Mouse (Mus musculus): ENCODE data around the gene Ppp1r9a. TPM values are rescaled to one million over a fixed set of nuclear protein-coding genes. Genes with fewer than 3 reads are reported as not detected.
A peak's percentile ranks its signal among the peaks of the same experiment; 100 is the strongest.
"Not testable (repeated sequence)": the region's sequence is repeated elsewhere in the genome, so short reads cannot be mapped to it uniquely, and the experiment has no call there.

The Ppp1r9a gene
- 42.1 and 42.2 TPM in 2 replicates for polyA plus RNA-seq (2015; fragmentation: Nextera tagmentation; extraction: Ambion mirVana)

GRCm38 (mm10) chr6:4902674-4903324, at the start of gene Ppp1r9a:
Ppp1r9a (plus strand) TSS chr6:4902917.
- Histone ChIP-seq H3K27ac (peak within 1 kb of the TSS; percentile 98), H3K9me3 (no peaks in the 10 kb centered on the region), H3K4me2 (replicated peaks) (peak within 1 kb of the TSS; percentile 70), H3K4me3 (replicated peaks) (peak within 1 kb of the TSS; percentile 75), H3K9ac (replicated peaks) (peak within 1 kb of the TSS; percentile 94), H3K36me3 (no peaks in the 10 kb centered on the region; the same call in 1 of the 2 replicates), H3K27me3 (no peaks in the 10 kb centered on the region), H3K4me1 (replicated peaks) (peaks cover 38% of the 10 kb centered on the region)
- peak; percentile 74 for ATAC-seq
- WGBS: 0% methylated on average over 28 of the region's 49 CpGs

DNA sequence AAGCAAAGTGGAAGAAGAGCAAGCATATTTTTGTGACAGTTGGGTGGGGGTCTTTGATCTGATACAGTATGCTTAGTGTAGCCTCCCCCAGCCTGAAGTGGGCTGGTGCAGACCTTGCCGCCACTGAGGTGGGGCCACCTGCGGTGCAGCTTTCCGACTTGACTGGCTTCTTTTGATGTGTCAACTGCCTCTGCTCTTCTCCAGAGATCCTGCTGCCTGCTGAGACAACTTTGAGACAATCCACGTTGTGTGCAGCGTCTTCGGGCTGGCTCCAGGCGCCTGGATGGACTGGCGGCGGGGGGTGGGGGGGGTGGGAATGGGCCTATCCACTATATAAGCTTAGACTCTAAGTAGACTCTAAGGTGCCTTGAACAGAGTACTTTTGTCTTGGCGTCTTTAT, 47.5 kb upstream of the Ppp1r9a start:
- 65% methylated on average over 10 of the region's 10 CpGs for WGBS
- ATAC-seq: no peak
- H3K36me3 ChIP-seq: no peaks in the 10 kb centered on the region

DNA sequence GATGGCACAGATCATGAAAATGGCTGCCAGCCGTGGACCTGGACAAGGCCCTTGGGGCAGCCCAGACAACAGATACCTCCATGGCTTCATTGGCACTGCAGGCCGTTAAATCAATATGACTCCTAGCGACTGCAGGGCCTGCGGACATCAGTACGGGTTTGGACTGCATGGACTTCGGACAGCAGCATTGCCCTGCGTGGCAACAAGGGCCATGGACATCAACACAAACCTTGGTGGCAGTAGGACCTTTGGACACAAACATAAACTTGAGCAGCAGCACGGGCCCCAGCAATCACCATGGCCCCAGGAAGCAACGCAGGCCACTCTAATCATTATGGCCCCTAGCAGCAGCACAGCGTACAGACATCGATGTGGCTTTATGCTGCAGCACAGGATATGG, 45.8 kb upstream of the Ppp1r9a start:
- no peaks in the 10 kb centered on the region for H3K36me3 ChIP-seq
- H3K4me3 ChIP-seq (replicated peaks): no peak overlapping the region
- H3K9me3 ChIP-seq: no peaks in the 10 kb centered on the region
- no peaks in the 10 kb centered on the region for H3K27me3 ChIP-seq
- H3K27ac ChIP-seq: no peak overlapping the region
- H3K4me1 ChIP-seq (replicated peaks): no peaks in the 10 kb centered on the region
- no peak for ATAC-seq
- H3K9ac ChIP-seq (replicated peaks): no peak overlapping the region
- 95% methylated on average over 11 of the region's 11 CpGs for WGBS
- H3K4me2 ChIP-seq (replicated peaks): no peak overlapping the region

More for the DNA sequence above, 47.5 kb upstream of the Ppp1r9a start:
- Histone ChIP-seq H3K4me2 (replicated peaks) (no peak overlapping the region), H3K27me3 (no peaks in the 10 kb centered on the region), H3K9me3 (no peaks in the 10 kb centered on the region), H3K9ac (replicated peaks) (no peak overlapping the region), H3K4me3 (replicated peaks) (no peak overlapping the region), H3K4me1 (replicated peaks) (no peaks in the 10 kb centered on the region), H3K27ac (no peak overlapping the region)

DNA sequence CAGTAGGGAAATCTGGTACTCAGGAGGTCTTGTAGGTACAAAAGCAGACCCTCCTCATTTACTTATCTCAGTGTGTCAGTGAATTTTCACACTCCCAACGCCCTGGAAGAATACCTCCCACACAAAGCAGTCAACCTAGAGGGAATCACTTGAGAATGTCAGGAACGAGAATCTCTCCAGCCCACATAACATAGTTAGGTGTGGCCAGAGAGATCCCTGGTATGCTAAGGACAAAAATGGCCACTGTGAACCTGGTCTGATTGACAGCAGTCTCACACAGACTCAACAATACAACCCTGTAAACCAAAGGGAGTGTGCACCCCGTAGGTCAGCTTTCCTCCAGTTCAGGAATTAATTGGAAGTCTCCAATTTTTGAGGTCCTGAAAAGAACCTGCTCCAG, 18.4 kb upstream of the Ppp1r9a start:
- no peak for ATAC-seq

DNA sequence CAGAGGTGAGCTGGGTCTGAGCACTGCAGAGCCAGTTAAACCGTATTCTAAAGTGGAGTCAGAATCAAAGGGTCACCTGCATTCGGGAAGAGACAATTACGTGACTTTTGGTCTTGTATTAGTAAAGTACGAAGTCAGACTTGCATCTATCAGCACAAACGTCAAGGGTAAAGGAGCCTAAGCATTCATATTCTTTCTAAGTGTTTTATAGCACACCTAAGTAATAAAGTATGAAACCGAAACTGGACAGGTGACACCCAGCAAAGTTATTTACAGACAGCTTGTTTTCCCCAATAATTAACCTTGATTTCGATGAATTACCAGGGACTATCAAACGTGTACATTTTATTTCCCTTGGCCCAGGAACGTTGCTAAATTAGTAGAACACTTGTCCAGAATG, 13.2 kb upstream of the Ppp1r9a start:
- WGBS: 85% methylated on average over 9 of the region's 9 CpGs
- ATAC-seq: no peak
- H3K27me3 ChIP-seq: no peaks in the 10 kb centered on the region
- no peaks in the 10 kb centered on the region for H3K4me1 ChIP-seq (replicated peaks)
- no peaks in the 10 kb centered on the region for H3K9me3 ChIP-seq
- no peaks in the 10 kb centered on the region for H3K36me3 ChIP-seq
- H3K4me2 ChIP-seq (replicated peaks): no peak overlapping the region
- H3K27ac ChIP-seq: no peak overlapping the region
- no peak overlapping the region for H3K4me3 ChIP-seq (replicated peaks)
- H3K9ac ChIP-seq (replicated peaks): no peak overlapping the region

More for the DNA sequence above, 18.4 kb upstream of the Ppp1r9a start:
- Histone ChIP-seq H3K27me3 (no peaks in the 10 kb centered on the region), H3K9ac (replicated peaks) (no peak overlapping the region), H3K27ac (no peak overlapping the region), H3K36me3 (no peaks in the 10 kb centered on the region), H3K4me3 (replicated peaks) (no peak overlapping the region), H3K4me1 (replicated peaks) (no peaks in the 10 kb centered on the region), H3K9me3 (no peaks in the 10 kb centered on the region), H3K4me2 (replicated peaks) (no peak overlapping the region)
- 75% methylated on average over 3 of the region's 3 CpGs for WGBS

GRCm38 (mm10) chr6:4892417-4892816, 10.3 kb upstream of the Ppp1r9a start:
- no peaks in the 10 kb centered on the region for H3K4me1 ChIP-seq (replicated peaks)
- no peaks in the 10 kb centered on the region for H3K36me3 ChIP-seq
- no peak for ATAC-seq
- H3K4me3 ChIP-seq (replicated peaks): no peak overlapping the region
- H3K27me3 ChIP-seq: no peaks in the 10 kb centered on the region
- H3K4me2 ChIP-seq (replicated peaks): no peak overlapping the region
- H3K9ac ChIP-seq (replicated peaks): no peak overlapping the region
- WGBS: 53% methylated on average over 11 of the region's 11 CpGs
- H3K9me3 ChIP-seq: no peaks in the 10 kb centered on the region
- no peak overlapping the region for H3K27ac ChIP-seq

DNA sequence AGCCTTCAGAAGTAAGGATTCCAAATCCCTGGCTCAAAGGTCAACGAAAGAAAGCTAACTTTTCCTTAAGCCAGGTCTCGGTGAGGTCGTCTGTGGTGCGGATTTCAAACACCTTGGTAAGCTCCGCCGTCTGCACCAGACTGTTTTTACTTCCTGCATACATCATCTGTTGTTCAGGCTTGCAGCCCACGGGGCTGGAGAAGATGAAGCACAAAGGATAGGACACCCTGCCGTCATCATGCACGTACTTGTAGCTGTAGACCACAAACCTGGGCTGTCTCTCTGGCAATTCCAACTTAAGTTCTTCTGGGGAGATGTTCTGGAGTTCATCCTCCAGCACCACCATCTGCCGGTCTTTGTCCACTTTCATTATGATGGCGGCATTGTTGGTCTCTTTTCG, 9.4 kb upstream of the Ppp1r9a start:
- H3K27ac ChIP-seq; H3K9me3 ChIP-seq; H3K4me1 ChIP-seq (replicated peaks); ATAC-seq; H3K36me3 ChIP-seq; H3K4me2 ChIP-seq (replicated peaks); H3K27me3 ChIP-seq; H3K9ac ChIP-seq (replicated peaks); H3K4me3 ChIP-seq (replicated peaks): not testable (repeated sequence)
- WGBS: 77% methylated on average over 12 of the region's 12 CpGs

- ATAC-seq: no peak
- Histone ChIP-seq H3K27ac (no peak overlapping the region), H3K4me1 (replicated peaks) (peaks cover 12% of the 10 kb centered on the region), H3K4me2 (replicated peaks) (no peak overlapping the region), H3K4me3 (replicated peaks) (no peak overlapping the region), H3K36me3 (no peaks in the 10 kb centered on the region), H3K27me3 (no peaks in the 10 kb centered on the region), H3K9me3 (no peaks in the 10 kb centered on the region), H3K9ac (replicated peaks) (no peak overlapping the region)
- WGBS: 92% methylated on average over 6 of the region's 6 CpGs
Measured at GRCm38 (mm10) chr6:4899906-4900305, 2.8 kb upstream of the Ppp1r9a start.

DNA sequence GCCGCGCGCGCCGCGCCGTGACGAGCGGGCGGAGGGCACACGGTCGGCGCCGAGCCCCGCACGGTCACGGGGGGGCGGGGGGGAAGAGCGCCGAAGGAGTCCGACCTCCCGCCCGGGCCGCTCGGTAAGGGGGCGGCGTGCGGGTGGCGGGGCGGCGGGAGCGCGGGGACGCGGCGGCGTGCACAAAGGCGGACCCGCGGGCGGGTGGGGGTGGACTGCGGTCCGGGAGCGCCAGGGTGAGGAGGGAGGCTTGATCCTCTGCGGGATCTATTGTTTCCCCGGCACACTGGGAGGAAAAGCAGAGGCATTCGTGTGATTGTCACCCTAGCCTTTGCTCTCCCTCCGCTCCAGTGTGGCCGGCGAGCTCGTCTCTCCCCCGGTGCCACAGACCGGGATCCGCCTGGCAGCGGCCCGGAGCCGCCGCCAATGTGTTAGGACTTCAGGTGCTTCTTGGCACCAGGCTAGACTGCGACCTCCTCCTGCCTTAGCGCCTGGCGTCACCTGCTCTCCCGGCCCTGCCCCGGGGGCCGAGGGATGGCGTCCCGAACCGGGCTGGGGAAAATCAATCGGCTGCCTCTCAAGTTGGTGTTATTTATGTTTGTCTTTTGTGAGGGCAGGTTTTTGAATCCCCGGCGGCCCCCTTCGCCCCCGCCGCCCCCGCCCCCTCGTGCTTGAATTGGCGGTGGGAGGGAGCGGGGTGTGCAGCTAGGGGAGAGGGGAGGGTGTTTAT, 773 bp downstream of the Ppp1r9a start:
- H3K4me2 ChIP-seq (replicated peaks): peak overlapping the region; percentile 70
- peak; percentile 89 for ATAC-seq
- under 1% methylated on average over 70 of the region's 77 CpGs for WGBS
- no peaks in the 10 kb centered on the region for H3K27me3 ChIP-seq
- peak overlapping the region; percentile 98 for H3K27ac ChIP-seq
- no peaks in the 10 kb centered on the region for H3K9me3 ChIP-seq
- no peaks in the 10 kb centered on the region; the same call in 1 of the 2 replicates for H3K36me3 ChIP-seq
- H3K9ac ChIP-seq (replicated peaks): peak overlapping the region; percentile 94
- H3K4me1 ChIP-seq (replicated peaks): peaks cover 44% of the 10 kb centered on the region
- peak overlapping the region; percentile 75 for H3K4me3 ChIP-seq (replicated peaks)

DNA sequence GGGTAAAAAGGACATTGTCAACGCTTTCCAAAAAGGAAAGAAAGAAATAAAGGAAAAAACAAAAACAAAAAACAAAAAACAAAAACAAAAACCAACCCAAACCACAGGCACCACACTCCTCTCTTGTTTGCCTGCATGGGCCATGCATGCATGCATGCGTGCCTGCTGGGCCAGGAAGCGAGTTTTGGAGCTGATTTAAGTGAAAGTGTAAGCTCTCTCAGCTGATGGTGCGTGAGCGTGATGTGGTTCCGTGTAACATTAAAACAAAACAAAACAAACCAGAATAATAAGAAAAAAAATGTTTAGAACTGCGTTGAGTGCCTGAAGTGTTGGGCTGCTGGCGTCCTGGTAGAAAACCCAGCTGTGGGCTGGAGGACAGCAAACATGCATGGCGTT, 1.3 kb downstream of the Ppp1r9a start:
- H3K4me1 ChIP-seq (replicated peaks): peaks cover 48% of the 10 kb centered on the region
- peak; percentile 22; the same call in 1 of the 2 replicates for ATAC-seq
- WGBS: 4% methylated on average over 9 of the region's 9 CpGs
- peak overlapping the region; percentile 75 for H3K4me3 ChIP-seq (replicated peaks)
- H3K9me3 ChIP-seq: no peaks in the 10 kb centered on the region
- peak overlapping the region; percentile 98 for H3K27ac ChIP-seq
- no peaks in the 10 kb centered on the region; the same call in 1 of the 2 replicates for H3K36me3 ChIP-seq
- H3K27me3 ChIP-seq: no peaks in the 10 kb centered on the region
- peak overlapping the region; percentile 70 for H3K4me2 ChIP-seq (replicated peaks)
- H3K9ac ChIP-seq (replicated peaks): peak overlapping the region; percentile 94

- Histone ChIP-seq H3K4me2 (replicated peaks) (no peak overlapping the region; the same call in 1 of the 2 replicates), H3K27ac (no peak overlapping the region), H3K9ac (replicated peaks) (no peak overlapping the region), H3K4me3 (replicated peaks) (no peak overlapping the region), H3K36me3 (no peaks in the 10 kb centered on the region; the same call in 1 of the 2 replicates), H3K4me1 (replicated peaks) (peaks cover 59% of the 10 kb centered on the region), H3K9me3 (no peaks in the 10 kb centered on the region), H3K27me3 (no peaks in the 10 kb centered on the region)
- 0 out of 2 replicates have a peak, but pooled peaks have one; percentile 28 for ATAC-seq
- WGBS: 25% methylated on average over 10 of the region's 10 CpGs
Measured at GRCm38 (mm10) chr6:4910042-4910634, 7.4 kb downstream of the Ppp1r9a start.

GRCm38 (mm10) chr6:4918470-4918869, 15.8 kb downstream of the Ppp1r9a start:
- Histone ChIP-seq H3K4me3 (replicated peaks) (no peak overlapping the region), H3K9me3 (no peaks in the 10 kb centered on the region), H3K9ac (replicated peaks) (no peak overlapping the region), H3K36me3 (peaks cover 16% of the 10 kb centered on the region), H3K27ac (no peak overlapping the region), H3K4me1 (replicated peaks) (peaks cover 7% of the 10 kb centered on the region), H3K27me3 (no peaks in the 10 kb centered on the region), H3K4me2 (replicated peaks) (no peak overlapping the region)
- ATAC-seq: no peak
- WGBS: 92% methylated on average over 5 of the region's 5 CpGs
